Mouse (Mus musculus): ENCODE results near the gene Fgf7.

DNA sequence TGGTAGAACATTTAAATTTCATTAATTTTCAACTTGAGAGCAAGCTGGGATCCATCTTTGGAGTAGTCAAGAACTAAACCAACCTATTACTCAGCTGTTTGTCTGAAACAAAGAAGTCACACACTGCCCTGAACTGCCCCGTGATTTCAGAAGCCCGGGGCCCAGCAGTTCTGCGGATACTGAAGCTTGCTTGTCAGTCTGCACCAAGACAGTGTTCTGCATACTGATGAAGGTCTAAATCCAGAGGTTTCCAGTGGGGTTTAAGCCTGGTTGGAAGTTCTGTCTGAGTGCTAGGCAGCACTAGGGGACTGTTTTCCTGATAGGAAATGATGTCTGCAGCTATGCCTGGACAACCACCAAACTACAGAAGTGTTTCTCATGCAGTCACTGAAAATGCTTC lies 8.2 kb downstream of the Fgf7 start:
- no peak for TF ChIP-seq CTCF (IDR thresholded peaks at IDR 0.05; ENCODE audit: low read depth)
- TF ChIP-seq EP300 (IDR thresholded peaks at IDR 0.05; ENCODE audit: low read depth) = no peak

Data from heart, postnatal 0 days (tissue).